Mouse (Mus musculus) 3134 (cell line): ENCODE data around the gene Sipa1.

Experiments used
- DNase-seq: peaks from one replicate; pipeline ENCODE4 v3.0.0-alpha.2; 2011; ENCODE audit warnings: low spot score; ENCODE audit not compliant: insufficient read length; ENCODE audit errors: extremely low read depth

The Sipa1 gene

GRCm38 (mm10) chr19:5662981-5663913, at the start of gene Sipa1:
Gene Sipa1, minus strand, starts transcription at chr19:5663707.
- peak; percentile 96 for DNase-seq

- no peak for DNase-seq
Observed at GRCm38 (mm10) chr19:5713255-5713654, 49.7 kb upstream of the Sipa1 start.

- no peak for DNase-seq
Observed at GRCm38 (mm10) chr19:5711907-5712460, 48.5 kb upstream of the Sipa1 start.

GRCm38 (mm10) chr19:5711218-5711617, 47.7 kb upstream of the Sipa1 start:
- DNase-seq = no peak

GRCm38 (mm10) chr19:5710581-5710980, 47.1 kb upstream of the Sipa1 start:
- no peak for DNase-seq

GRCm38 (mm10) chr19:5710068-5710467, 46.6 kb upstream of the Sipa1 start:
- no peak for DNase-seq

- no peak for DNase-seq
Observed at GRCm38 (mm10) chr19:5704801-5705571, 41.5 kb upstream of the Sipa1 start.

- DNase-seq = no peak
Observed at GRCm38 (mm10) chr19:5704163-5704800, 40.8 kb upstream of the Sipa1 start, which contains the start of gene Kcnk7. Gene Kcnk7, plus strand, starts transcription at chr19:5704367.

GRCm38 (mm10) chr19:5695849-5696462, 32.4 kb upstream of the Sipa1 start:
- no peak for DNase-seq

- DNase-seq = no peak
Observed at GRCm38 (mm10) chr19:5693801-5694200, 30.3 kb upstream of the Sipa1 start.

GRCm38 (mm10) chr19:5692913-5693396, 29.4 kb upstream of the Sipa1 start:
- no peak for DNase-seq

- no peak for DNase-seq
Observed at GRCm38 (mm10) chr19:5692086-5692912, 28.8 kb upstream of the Sipa1 start.

- DNase-seq = no peak
Observed at GRCm38 (mm10) chr19:5691601-5692000, 28.1 kb upstream of the Sipa1 start.

GRCm38 (mm10) chr19:5690343-5690735, 26.8 kb upstream of the Sipa1 start:
- no peak for DNase-seq

- DNase-seq = peak; percentile 89
Observed at GRCm38 (mm10) chr19:5689565-5690342, 26.2 kb upstream of the Sipa1 start.

- no peak for DNase-seq
Observed at GRCm38 (mm10) chr19:5689088-5689428, 25.6 kb upstream of the Sipa1 start.

- peak; percentile 93 for DNase-seq
Observed at GRCm38 (mm10) chr19:5688200-5689087, 24.9 kb upstream of the Sipa1 start, which contains the start of the genes Map3k11 and Pcnx3. Gene Map3k11, plus strand, starts transcription at chr19:5688742. Gene Pcnx3, minus strand, starts transcription at chr19:5688908.

GRCm38 (mm10) chr19:5687738-5688137, 24.2 kb upstream of the Sipa1 start:
- DNase-seq = no peak
